Mouse (Mus musculus) right cerebral cortex, postnatal 25 days (tissue): ENCODE measurements around the gene Rdh16.
"Not testable (repeated sequence)": the region's sequence is repeated elsewhere in the genome, so short reads cannot be mapped to it uniquely, and the experiment has no call there.

Experiments used
- DNase-seq: peaks from one replicate; pipeline ENCODE4 v3.0.0; 2022

Gene Rdh16

GRCm38 (mm10) chr10:127800891-127801290 lies at the start of gene Rdh16:
Rdh16 (plus strand) TSS chr10:127801152.
- no peak for DNase-seq

GRCm38 (mm10) chr10:127751548-127751947 lies 49.4 kb upstream of the Rdh16 start, which contains the start of gene Gpr182:
Gpr182 (minus strand) TSS chr10:127751732.
- DNase-seq, result no peak

DNA sequence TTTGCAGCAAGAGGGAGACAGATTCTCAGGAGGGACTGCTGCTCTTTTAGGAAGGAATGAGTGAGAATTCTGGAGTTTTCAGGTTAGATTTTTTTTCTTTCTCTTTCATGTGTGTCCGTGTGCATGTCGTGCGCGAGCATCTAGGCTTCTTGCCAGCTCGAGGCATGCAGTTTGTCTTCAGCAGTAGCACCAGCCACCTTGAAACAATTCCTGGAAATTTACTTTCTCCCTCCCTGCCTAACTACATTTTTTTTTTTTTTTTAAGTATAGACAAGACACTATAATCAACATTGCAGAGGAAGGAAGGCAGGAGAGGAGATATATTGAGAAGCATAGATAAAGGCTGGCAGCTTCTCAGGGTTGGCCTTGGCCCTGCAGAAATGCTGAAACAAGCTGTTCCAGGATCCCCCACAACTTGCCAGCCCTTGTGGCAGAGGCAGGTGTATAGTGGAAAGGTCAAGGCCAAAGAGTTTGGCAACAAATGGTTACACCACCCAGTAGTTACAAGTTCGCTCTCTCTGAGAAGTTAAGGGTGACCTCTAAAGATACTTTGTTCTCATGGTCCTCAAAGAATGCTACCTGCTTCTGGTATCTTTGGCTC lies 46.3 kb upstream of the Rdh16 start:
- DNase-seq, result no peak

GRCm38 (mm10) chr10:127755246-127755645 lies 45.7 kb upstream of the Rdh16 start:
- no peak for DNase-seq

- no peak for DNase-seq
These were observed 45.0 kb upstream of the Rdh16 start for GRCm38 (mm10) chr10:127755770-127756468.

DNA sequence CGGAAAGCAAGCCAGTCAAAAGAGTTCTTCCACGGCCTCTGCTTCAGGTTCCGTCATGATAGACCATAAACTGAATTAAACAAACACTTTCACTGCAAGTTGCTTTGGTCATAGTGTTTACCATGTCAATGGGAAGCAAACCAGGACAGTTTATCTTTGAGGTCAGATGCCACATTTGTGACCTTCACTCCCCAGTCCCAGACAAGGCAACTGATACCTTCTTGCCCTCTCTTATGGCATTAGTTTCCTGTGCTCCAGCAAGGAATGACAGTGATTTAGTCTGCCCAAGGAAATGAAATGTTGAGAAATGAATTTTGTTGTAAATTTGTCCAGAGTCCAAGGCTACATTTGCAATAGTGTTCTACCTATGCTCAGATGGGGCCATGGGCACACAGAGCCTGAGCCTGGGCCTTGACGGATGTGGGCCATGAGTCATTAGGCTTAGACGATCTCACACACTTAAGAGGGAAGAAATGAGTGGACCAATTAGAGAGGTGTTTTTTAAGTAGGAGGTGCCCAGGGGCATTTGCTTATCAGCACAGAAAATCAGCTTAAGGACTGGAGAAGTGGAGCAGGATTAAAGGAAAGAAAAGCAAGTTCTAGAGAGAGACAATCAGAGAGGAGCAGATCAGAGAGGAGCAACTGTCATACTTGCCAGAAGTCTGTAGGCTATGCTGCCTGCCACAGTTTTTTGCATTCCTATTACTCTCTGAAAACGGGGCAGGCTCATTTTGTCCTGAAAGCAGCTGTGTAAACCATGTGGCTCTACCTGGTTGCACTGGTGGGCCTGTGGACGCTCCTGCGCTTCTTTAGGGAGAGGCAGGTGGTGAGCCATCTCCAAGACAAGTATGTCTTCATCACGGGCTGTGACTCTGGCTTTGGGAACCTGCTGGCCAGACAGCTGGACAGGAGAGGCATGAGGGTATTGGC lies 41.5 kb upstream of the Rdh16 start, which contains the start of the genes Rdh1 and Rdh16f1:
Rdh1 (plus strand) TSS at position 541 of the 930 bp plus-strand sequence.
Rdh16f1 (plus strand) TSS at position 607 of the 930 bp plus-strand sequence.
- DNase-seq, result no peak

DNA sequence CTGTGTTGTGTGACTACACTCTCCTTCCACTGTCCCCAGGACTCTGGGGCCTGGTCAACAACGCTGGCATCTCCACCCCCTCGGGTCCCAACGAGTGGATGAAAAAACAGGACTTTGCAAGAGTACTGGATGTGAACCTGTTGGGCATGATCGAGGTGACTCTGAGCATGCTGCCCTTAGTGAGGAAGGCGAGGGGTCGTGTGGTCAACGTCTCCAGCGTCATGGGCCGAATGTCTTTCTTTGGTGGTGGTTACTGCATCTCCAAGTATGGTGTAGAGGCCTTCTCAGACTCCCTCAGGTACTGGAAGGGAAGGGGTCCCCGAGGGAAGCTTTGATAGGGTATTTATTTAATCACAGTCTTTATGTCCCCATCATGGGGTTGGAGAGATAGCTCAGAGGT lies 38.0 kb upstream of the Rdh16 start:
- not testable (repeated sequence) for DNase-seq

DNA sequence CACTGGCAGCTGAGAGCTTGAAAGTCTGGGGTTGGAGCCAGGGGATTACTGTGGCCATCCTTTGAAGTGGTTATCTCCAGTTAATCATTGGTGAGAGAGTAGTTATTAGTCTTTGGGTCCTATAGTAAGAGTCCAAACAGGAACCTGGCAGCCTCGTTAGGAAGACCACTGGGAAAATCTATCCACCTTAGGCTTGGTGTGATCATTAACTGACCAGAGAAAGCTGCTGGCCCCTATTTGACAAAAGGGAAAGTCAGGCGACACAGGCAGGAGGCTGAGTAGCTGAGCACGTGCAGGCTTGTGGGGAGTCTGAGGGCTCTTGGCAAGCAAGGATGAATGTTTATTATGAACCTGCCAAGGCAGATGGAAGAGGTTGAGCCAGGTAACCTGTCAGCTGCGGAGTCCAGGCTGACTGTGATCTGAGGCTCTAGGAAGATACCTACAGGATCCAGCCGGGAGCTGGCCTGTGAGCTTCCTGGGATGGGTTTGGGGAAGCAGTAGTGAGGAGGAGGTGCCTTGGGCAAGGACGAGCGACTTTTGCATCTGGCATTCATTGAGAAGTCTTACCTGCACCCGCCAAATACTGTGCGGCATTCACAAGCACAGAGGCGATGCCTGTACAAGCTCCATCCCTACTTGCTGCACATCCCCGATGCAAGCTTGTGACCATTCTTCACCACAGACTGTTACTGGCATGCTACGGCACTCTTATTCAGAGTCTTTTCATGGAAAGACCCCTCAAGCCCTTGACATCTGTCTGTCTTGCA lies 36.9 kb upstream of the Rdh16 start:
- DNase-seq, result no peak

GRCm38 (mm10) chr10:127766564-127766963 lies 34.4 kb upstream of the Rdh16 start:
- no peak for DNase-seq

DNA sequence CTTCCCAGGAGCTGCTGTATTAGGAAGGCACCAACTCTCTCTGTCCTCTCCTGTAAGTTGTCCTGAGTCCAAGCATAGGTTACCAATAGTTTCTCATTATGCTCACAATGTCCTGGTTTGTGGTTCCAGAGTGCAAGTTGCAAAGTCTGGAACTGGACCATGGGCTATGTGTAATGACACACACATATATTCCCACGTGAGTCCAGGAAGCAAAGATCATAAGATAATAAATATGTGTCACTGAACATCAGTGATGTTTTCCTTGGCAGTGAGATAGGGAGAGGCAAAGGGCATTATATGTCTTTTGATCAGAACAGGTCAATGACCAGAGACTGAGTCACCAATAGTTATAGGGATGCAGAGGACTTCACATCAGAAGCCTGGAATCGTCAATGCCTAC lies 24.9 kb upstream of the Rdh16 start, which contains the start of gene Rdh9:
Rdh9 (plus strand) TSS at position 376 of the 400 bp plus-strand sequence.
- DNase-seq, result no peak

- DNase-seq, result not testable (repeated sequence)
These were observed 18.6 kb upstream of the Rdh16 start for GRCm38 (mm10) chr10:127782321-127782720.

GRCm38 (mm10) chr10:127785411-127785810 lies 15.5 kb upstream of the Rdh16 start:
- DNase-seq, result not testable (repeated sequence)

DNA sequence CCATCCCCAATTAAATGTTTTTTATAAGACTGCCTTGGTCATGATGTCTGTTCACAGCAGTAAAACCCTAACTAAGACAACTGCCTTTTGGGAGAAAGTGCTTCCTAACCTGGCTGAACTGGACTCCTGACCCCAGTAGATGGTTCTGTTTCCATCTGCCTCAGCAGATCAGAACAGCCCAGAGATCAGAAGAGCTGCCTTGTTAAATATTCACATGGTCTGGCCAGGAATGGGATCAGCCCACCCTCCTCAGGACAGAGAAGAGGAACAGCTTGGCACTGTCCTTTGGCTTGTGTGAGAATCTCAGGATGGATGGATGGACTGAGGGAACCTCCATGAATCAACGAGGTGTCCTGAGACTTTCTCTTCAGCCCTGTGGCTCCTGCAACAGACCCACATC lies 1.7 kb upstream of the Rdh16 start:
- no peak for DNase-seq

- no peak for DNase-seq
These were observed 660 bp downstream of the Rdh16 start for GRCm38 (mm10) chr10:127801612-127802011.

- no peak for DNase-seq
These were observed 1.3 kb downstream of the Rdh16 start for GRCm38 (mm10) chr10:127802236-127802635.

DNA sequence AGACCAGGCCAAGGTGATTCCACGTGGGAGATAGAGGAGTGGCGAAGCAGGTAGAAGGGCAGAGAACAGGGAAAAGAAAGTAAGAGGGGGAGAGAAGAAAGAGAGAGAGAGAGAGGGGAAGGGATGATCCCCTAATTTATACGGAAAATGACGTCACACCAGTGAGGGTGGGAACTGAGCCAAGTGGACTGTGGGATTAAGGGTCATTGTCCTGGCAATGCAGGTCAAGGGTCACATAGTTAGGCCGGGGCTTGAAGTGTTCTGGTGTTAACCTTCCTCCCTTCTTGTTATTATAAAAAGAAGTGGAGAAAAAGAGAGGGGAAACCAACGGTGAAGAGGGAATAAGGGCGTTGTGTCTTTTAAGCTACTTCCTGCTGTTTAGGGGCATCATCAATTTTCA lies 3.5 kb downstream of the Rdh16 start:
- DNase-seq, result no peak

- no peak for DNase-seq
These were observed 14.9 kb downstream of the Rdh16 start for GRCm38 (mm10) chr10:127815888-127816287.

- not testable (repeated sequence) for DNase-seq
These were observed 16.4 kb downstream of the Rdh16 start for GRCm38 (mm10) chr10:127817268-127817910.

DNA sequence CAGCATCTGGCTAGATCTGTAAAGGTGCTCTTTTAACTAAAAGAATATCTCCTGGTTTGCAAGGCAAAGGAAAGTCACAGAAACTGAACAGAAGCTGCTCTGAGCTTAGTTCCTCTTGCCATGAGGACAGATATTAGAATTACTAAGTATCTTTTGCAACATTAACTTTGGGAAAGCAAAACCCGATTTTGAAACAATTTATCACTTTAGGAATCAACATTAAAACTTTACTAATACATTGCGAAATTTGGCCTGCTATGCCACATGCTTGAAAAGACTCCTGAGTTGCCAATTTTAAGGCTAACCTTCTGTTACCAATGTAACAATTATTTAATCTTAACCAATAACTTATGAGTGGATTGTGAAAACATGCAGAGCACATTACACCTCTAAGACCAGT lies 20.9 kb downstream of the Rdh16 start:
- DNase-seq, result not testable (repeated sequence)

DNA sequence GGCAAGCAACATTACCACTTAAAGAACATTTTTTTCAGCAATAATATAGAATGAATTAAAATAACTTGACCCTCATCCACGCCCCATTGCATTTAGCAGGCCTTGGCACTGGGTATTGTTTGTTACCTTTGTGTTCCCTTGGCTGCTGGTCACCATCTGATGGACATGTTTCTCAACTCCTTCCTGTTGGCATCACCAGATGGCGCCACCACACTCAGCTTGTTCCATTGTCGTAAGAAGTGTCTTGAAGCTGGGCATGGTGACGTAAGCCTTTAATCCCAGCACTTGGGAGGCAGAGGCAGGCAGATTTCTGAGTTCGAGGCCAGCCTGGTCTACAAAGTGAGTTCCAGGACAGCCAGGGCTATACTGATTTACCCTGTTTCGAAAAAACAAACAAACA lies 24.4 kb downstream of the Rdh16 start:
- DNase-seq, result no peak

GRCm38 (mm10) chr10:127829121-127829520 lies 28.2 kb downstream of the Rdh16 start:
- no peak for DNase-seq

GRCm38 (mm10) chr10:127834186-127834585 lies 33.2 kb downstream of the Rdh16 start:
- DNase-seq, result not testable (repeated sequence)
